In the genomic region with DNA sequence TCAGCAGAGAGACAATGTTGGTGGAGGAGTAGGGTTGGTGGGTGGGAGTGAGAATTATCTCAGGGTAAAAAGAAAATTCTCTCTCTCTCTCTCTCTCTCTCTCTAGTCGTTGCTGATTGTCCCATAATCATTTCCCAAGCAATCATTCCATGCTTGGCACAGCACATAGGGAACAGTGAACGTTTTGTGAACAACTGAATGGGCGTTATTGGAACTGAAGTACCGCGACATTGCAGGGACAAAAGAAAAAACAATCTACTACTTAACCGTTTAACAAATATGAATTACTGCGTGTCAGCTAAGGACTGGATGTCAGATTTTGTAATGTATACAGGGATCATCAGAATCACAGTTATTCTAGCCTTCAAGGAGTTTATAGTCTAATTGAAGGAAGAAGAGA, we compare ENCODE assay signal across 20 mouse cellular contexts.
A peak's percentile ranks its signal among the peaks of the same experiment; 100 is the strongest.
DNase-seq lines count a peak whose midpoint lies in the region; ATAC-seq and TF ChIP-seq lines count a peak whose summit lies in the region.
"Had no signal": no experiment of that assay in that cellular context is flagged by ENCODE, and none has a peak within 500 bp of the region (broad histone marks: within the 10 kb centered on the region; RNA-seq: fewer than 3 reads in every experiment).

No protein-coding gene starts in this region.

- WGBS in hindbrain, embryonic 11.5 days: 70% methylated on average over 7 of the region's 7 CpGs
- WGBS in hindbrain, embryonic 10.5 days: 67% methylated on average over 7 of the region's 7 CpGs
- WGBS in midbrain, embryonic 11.5 days: 51% methylated on average over 7 of the region's 7 CpGs
- WGBS in midbrain, postnatal 0 days: 32% methylated on average over 7 of the region's 7 CpGs

- H3K9ac ChIP-seq in hindbrain, embryonic 11.5 days (ENCODE audit: low read depth, low read length): no peak overlapping the region
- no peak overlapping the region for H3K9ac ChIP-seq in midbrain, embryonic 11.5 days (ENCODE audit: low read length)
- H3K9ac ChIP-seq in midbrain, postnatal 0 days (replicated peaks; ENCODE audit: low read length, poor library complexity, severe bottlenecking): no peak overlapping the region
- H3K9ac ChIP-seq: embryonic facial prominence, embryonic 13.5 days; embryonic facial prominence, embryonic 15.5 days; forebrain, embryonic 12.5 days had no signal

- no peaks in the 10 kb centered on the region for H3K4me1 ChIP-seq in hindbrain, embryonic 11.5 days (replicated peaks; ENCODE audit: control insufficient read depth, insufficient read depth, low read length)
- peaks cover 12% of the 10 kb centered on the region for H3K4me1 ChIP-seq in hindbrain, embryonic 10.5 days (replicated peaks)
- H3K4me1 ChIP-seq in midbrain, embryonic 11.5 days (ENCODE audit: control insufficient read depth, insufficient read depth, low read length): peaks cover 7% of the 10 kb centered on the region
- H3K4me1 ChIP-seq in midbrain, postnatal 0 days (ENCODE audit: insufficient read depth, low read length): no peaks in the 10 kb centered on the region
- H3K4me1 ChIP-seq: embryonic facial prominence, embryonic 13.5 days; embryonic facial prominence, embryonic 15.5 days had no signal

- no peak for ATAC-seq in hindbrain, embryonic 11.5 days (ENCODE audit: low FRiP score)
- ATAC-seq in midbrain, embryonic 11.5 days (ENCODE audit: low FRiP score): no peak
- ATAC-seq in midbrain, postnatal 0 days (ENCODE audit: low FRiP score): no peak
- ATAC-seq: forebrain, embryonic 14.5 days had no signal

- no peak for TF ChIP-seq CTCF in midbrain, postnatal 0 days (IDR thresholded peaks at IDR 0.05)

- H3K27ac ChIP-seq in hindbrain, embryonic 11.5 days (ENCODE audit: low read depth, low read length): no peak overlapping the region
- no peak overlapping the region for H3K27ac ChIP-seq in hindbrain, embryonic 10.5 days
- H3K27ac ChIP-seq in midbrain, embryonic 11.5 days (ENCODE audit: low read depth, low read length): no peak overlapping the region
- no peak overlapping the region for H3K27ac ChIP-seq in midbrain, postnatal 0 days (ENCODE audit: low read depth, low read length)
- H3K27ac ChIP-seq: embryonic facial prominence, embryonic 13.5 days; embryonic facial prominence, embryonic 15.5 days; forebrain, embryonic 12.5 days had no signal

- no peaks in the 10 kb centered on the region for H3K36me3 ChIP-seq in hindbrain, embryonic 11.5 days (ENCODE audit: control insufficient read depth, insufficient read depth, low read length)
- H3K36me3 ChIP-seq in hindbrain, embryonic 10.5 days: no peaks in the 10 kb centered on the region
- H3K36me3 ChIP-seq in midbrain, embryonic 11.5 days (ENCODE audit: control insufficient read depth, insufficient read depth, low read length): no peaks in the 10 kb centered on the region
- H3K36me3 ChIP-seq in midbrain, postnatal 0 days (ENCODE audit: insufficient read depth, low read length): no peaks in the 10 kb centered on the region
- H3K36me3 ChIP-seq: embryonic facial prominence, embryonic 13.5 days; embryonic facial prominence, embryonic 15.5 days; forebrain, embryonic 10.5 days; forebrain, embryonic 12.5 days had no signal

- no peak overlapping the region for H3K4me2 ChIP-seq in hindbrain, embryonic 11.5 days (replicated peaks; ENCODE audit: low read depth, low read length)
- H3K4me2 ChIP-seq in midbrain, embryonic 11.5 days: no peak overlapping the region
- H3K4me2 ChIP-seq in midbrain, postnatal 0 days (ENCODE audit: low read depth, low read length, poor library complexity, severe bottlenecking): no peak overlapping the region
- H3K4me2 ChIP-seq: embryonic facial prominence, embryonic 13.5 days; embryonic facial prominence, embryonic 15.5 days; forebrain, embryonic 12.5 days had no signal

- no peaks in the 10 kb centered on the region for H3K27me3 ChIP-seq in hindbrain, embryonic 11.5 days (ENCODE audit: control insufficient read depth, insufficient read depth, low read length)
- H3K27me3 ChIP-seq in hindbrain, embryonic 10.5 days (ENCODE audit: insufficient read depth, poor library complexity, severe bottlenecking): no peaks in the 10 kb centered on the region
- H3K27me3 ChIP-seq in midbrain, embryonic 11.5 days (ENCODE audit: control insufficient read depth, insufficient read depth, low read length): no peaks in the 10 kb centered on the region
- H3K27me3 ChIP-seq in midbrain, postnatal 0 days (ENCODE audit: insufficient read depth, low read length): no peaks in the 10 kb centered on the region
- H3K27me3 ChIP-seq: forebrain, embryonic 12.5 days had no signal

- no peak overlapping the region for H3K4me3 ChIP-seq in hindbrain, embryonic 11.5 days (ENCODE audit: low read depth, low read length)
- no peak overlapping the region for H3K4me3 ChIP-seq in hindbrain, embryonic 10.5 days
- no peak overlapping the region for H3K4me3 ChIP-seq in midbrain, embryonic 11.5 days (ENCODE audit: low read depth, low read length)
- H3K4me3 ChIP-seq in midbrain, postnatal 0 days (ENCODE audit: low read depth, low read length): no peak overlapping the region
- H3K4me3 ChIP-seq: embryonic facial prominence, embryonic 13.5 days; embryonic facial prominence, embryonic 15.5 days; erythroblast, embryonic 14.5 days; forebrain, embryonic 10.5 days; forebrain, embryonic 12.5 days had no signal

- peak; percentile 5 for DNase-seq in hindbrain, embryonic 11.5 days (ENCODE audit: low spot score)
- no peak for DNase-seq in hindbrain, embryonic 10.5 days (ENCODE audit: low spot score)
- peak; percentile 91 for DNase-seq in midbrain, embryonic 11.5 days (ENCODE audit: low spot score, missing footprints)
- no peak for DNase-seq in midbrain, postnatal 0 days (ENCODE audit: low spot score)
- DNase-seq in retina, embryonic 14.5 days (ENCODE audit: low spot score): peak; percentile 4
- no peak for DNase-seq in retina, postnatal 1 day
- DNase-seq: adrenal gland, adult 2 months; adrenal gland, postnatal 25 days; cerebellum, adult 11 months; cerebellum, adult 18-20 months; cerebellum, adult 8-10 months; cerebellum, adult 9-11 months; cerebellum, postnatal 14 days; cerebellum, postnatal 36 days had no signal

- H3K9me3 ChIP-seq in hindbrain, embryonic 11.5 days (ENCODE audit: control insufficient read depth, low read length): no peaks in the 10 kb centered on the region
- no peaks in the 10 kb centered on the region for H3K9me3 ChIP-seq in hindbrain, embryonic 10.5 days
- no peaks in the 10 kb centered on the region for H3K9me3 ChIP-seq in midbrain, embryonic 11.5 days (ENCODE audit: control insufficient read depth, low read length)
- H3K9me3 ChIP-seq in midbrain, postnatal 0 days (ENCODE audit: low read length): no peaks in the 10 kb centered on the region
- H3K9me3 ChIP-seq: embryonic facial prominence, embryonic 13.5 days; embryonic facial prominence, embryonic 15.5 days; forebrain, embryonic 10.5 days; forebrain, embryonic 12.5 days had no signal

Comparison
In these comparisons a context has a peak if more than half of its experiments do, and no peak if none do; other contexts are left out.
1. DNase-seq: peak in hindbrain, embryonic 11.5 days (single experiment), midbrain, embryonic 11.5 days (single experiment) and retina, embryonic 14.5 days (single experiment); none in hindbrain, embryonic 10.5 days (single experiment), midbrain, postnatal 0 days (single experiment) and retina, postnatal 1 day (single experiment).